Mouse (Mus musculus): ENCODE results near the gene Dkk3. TPM values are rescaled to one million over a fixed set of nuclear protein-coding genes. Genes with fewer than 3 reads are reported as not detected.

Dkk3 gene
- 1 to 10 TPM; 5.1 to 6.8 TPM for total RNA-seq (2021)
- long read RNA-seq, experiment 1, partial matches to known transcripts = 8 of 9 reads
- long read RNA-seq, experiment 1, other reads (novel, unspliced or antisense) = 1 of 9 reads
- long read RNA-seq, experiment 2, partial matches to known transcripts = 3 of 7 reads
- long read RNA-seq, experiment 2, other reads (novel, unspliced or antisense) = 3 of 7 reads

GRCm38 (mm10) chr7:112158942-112159341 is at the start of gene Dkk3:
Gene Dkk3 (minus strand): TSS chr7:112159057.
- peak; percentile 49 for DNase-seq
- intact Hi-C loops (cut with DNase I; ENCODE audit: low total_unique reads) = no loop called here

GRCm38 (mm10) chr7:112207717-112208116 is 48.9 kb upstream of the Dkk3 start:
- intact Hi-C loops (cut with DNase I; ENCODE audit: low total_unique reads) = no loop called here
- DNase-seq = no peak

DNA sequence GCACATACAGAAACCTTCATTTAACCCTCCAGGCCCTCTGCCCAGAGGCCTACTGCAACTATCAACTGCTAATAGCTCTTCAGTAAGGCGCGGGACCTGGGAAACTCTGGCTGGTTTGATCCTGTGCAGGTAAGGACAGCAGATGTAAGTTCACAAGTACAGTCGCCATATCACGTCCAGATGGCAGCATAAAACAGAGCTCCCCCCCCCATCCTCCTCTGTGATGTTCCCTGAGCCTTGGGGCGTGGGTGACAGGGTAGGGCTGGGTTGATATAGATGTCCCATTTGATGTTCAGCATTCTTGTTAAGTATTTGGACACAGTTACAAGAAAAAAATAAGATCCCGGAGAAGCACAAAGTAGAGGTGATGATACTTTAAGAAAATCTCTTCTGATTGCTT is 46.7 kb upstream of the Dkk3 start:
- intact Hi-C loops (cut with DNase I; ENCODE audit: low total_unique reads) = no loop called here
- no peak for DNase-seq

DNA sequence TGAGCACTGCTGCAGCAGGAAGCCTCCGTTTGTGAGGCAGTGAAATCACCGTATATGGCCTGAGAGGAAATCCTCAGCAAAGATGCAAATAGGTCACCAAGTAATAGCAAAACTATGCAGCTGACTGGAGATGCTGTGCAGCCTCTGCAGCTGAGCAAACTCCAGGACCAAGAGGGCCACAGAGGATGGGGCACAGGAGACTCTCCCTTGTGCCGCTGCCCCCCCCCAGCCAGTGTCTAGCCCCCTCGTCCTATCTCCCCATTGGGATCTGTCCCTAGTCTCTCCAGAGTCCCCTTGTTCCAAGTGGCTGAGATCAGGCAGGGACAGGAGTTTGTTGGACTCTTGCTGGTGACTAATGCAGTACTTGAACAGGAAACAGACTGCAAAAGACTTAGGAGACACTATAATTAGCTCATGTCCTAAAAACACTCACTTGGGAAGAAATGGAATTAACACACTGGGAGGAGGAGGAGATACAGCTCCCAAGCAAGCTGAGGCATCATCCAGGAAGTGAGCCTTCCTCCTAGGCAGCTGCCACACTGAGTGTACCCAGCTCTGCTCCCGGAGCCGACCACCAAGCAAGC is 45.6 kb upstream of the Dkk3 start:
- no peak for DNase-seq
- intact Hi-C loops (cut with DNase I; ENCODE audit: low total_unique reads) = no loop called here

GRCm38 (mm10) chr7:112203937-112204336 is 45.1 kb upstream of the Dkk3 start:
- DNase-seq = no peak
- intact Hi-C loops (cut with DNase I; ENCODE audit: low total_unique reads) = no loop called here

DNA sequence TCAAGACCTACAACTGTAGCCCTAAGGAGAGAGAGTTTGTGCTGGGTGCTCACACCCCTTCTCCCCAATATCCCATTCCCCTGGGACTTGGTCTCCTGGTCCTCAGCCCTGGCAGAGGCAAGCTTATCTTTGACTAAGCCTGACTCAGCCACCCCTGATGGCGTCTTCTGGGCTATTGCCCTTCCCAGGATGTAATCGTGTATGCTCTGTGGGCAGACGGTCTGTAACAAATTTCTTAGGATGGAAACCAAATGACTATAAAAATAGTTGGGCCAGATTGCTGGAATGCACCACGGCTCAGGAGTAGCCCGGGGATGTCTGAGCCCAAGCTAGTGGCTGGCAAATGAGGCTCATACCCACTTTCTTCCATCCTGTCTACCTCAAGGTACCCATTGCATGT is 44.0 kb upstream of the Dkk3 start:
- intact Hi-C loops (cut with DNase I; ENCODE audit: low total_unique reads) = no loop called here
- DNase-seq = no peak

GRCm38 (mm10) chr7:112202194-112202593 is 43.3 kb upstream of the Dkk3 start:
- intact Hi-C loops (cut with DNase I; ENCODE audit: low total_unique reads) = no loop called here
- DNase-seq = no peak

DNA sequence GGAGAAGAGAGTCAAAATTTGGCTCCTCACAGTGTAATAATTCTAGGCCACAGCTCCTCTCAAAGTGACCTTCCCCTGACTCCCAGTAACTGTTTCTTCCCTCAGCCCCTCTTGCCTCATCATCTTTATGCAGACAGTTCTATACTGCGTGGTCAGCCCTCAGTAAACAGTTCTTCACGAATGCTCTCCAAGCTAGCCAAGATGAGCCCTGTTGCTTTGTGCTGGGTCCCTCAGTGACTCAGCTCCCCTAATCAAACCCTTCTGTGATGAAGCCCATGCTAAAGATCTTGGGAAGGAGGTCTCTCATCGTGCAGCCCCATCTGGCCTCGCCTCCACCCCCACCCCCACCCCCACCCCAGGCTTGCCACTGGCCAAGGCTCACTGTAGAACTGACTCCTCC is 41.9 kb upstream of the Dkk3 start:
- no peak for DNase-seq
- intact Hi-C loops (cut with DNase I; ENCODE audit: low total_unique reads) = no loop called here

DNA sequence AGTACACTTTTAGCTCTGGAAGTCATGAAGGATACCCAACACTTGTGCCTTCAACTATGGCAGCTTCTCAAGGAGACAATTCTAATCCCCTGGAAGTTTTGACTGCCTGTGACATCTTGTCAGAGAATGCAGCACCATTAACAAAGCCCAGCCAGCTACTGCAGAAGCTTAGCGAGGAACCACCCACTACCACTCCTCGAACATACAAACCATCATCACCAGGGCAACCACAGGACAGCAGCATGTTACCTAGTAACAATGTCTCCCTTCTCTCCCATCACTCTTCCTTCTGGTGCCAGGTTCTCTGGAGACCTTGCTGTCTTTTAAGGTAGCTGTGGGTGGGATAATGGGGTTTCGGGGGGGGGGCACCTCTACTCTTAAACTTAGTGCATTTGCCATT is 40.5 kb upstream of the Dkk3 start:
- intact Hi-C loops (cut with DNase I; ENCODE audit: low total_unique reads) = no loop called here
- DNase-seq = no peak

GRCm38 (mm10) chr7:112197461-112197860 is 38.6 kb upstream of the Dkk3 start:
- intact Hi-C loops (cut with DNase I; ENCODE audit: low total_unique reads) = no loop called here
- DNase-seq = no peak

DNA sequence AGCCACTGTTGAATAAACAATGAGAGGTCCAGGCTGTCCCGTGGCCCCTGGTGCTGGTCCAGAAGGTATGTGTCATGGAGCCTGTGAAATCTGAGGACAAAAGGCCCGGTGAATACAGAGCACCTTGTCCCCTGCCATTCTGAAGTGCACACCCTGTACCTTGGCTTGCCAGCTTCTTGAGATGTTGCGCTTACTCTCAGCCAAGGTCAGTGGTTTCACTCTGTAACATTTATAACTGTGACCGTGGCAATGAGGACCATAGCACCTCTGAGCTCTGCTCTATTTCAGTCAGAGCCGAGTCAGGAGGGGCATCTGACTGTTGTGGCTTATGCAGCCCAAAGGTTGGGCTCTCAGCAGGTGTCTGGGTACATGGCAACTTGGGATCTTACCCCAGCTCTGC is 35.4 kb upstream of the Dkk3 start:
- intact Hi-C loops (cut with DNase I; ENCODE audit: low total_unique reads) = no loop called here
- no peak for DNase-seq

GRCm38 (mm10) chr7:112192778-112193177 is 33.9 kb upstream of the Dkk3 start:
- DNase-seq = no peak
- intact Hi-C loops (cut with DNase I; ENCODE audit: low total_unique reads) = no loop called here

DNA sequence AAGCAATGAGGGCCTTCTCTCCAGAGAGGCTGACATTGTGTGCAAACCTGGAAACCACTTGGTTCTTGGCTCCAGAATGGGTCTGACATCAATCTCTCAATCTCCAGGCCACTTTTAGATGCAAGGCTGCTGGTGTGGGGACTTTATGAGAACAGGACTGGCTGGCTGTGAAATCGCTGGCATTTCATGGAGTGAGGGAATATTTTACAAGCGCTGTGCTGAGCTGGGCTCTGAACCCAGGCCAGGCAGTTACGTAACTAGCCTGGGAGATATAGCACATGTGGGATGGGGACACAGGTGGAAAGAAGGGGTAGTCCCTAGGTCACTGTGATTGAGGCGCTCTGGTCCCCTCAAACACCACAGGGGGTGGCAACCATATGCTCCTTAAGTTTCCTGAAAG is 33.4 kb upstream of the Dkk3 start:
- peak; percentile 72 for DNase-seq
- intact Hi-C loops (cut with DNase I; ENCODE audit: low total_unique reads) = no loop called here

DNA sequence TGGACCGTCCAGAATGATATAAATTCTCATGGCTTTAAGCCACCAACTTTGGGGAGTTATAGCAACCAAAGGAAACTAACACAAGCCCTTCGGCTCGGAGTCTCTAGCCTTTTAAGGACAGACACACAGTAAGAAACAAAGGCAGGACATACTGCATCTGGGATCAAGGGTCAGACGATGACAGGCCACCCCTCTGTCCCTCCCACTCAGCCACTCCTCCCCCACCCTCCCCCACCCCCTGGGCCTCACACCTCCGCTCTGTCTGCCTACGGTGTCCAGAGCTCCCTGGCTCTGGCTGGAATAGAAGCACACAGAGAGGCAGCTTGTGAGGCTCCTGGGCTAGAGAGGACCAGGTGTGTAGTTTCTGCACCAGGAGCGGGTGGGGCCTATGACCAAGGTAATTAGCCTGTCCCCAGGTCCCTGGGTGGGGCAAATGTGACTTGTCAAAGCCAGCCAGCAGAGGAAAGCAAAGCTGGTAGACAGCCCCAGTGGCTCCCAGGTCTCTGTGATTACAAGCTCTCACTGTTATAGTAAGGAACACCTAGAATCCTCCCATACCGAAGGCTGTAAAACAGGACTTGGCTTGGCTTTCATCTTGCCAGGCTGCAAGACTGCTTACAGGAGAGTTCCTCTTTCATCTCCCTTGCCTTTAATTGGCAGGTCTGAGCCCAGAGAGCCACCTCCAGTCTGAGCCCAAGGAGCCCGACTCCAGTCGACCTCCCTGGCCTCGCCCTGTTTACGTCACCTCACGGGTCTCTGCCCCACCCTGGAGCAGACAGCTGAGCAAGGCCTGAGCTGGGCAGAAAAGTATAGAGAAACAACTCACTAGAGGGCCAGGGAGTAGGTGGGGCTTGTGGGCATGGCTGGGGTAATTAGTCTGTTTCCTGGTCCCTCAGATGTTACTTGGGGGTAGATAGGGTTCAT is 28.9 kb upstream of the Dkk3 start:
- DNase-seq = no peak
- intact Hi-C loops (cut with DNase I; ENCODE audit: low total_unique reads) = loop anchor here (10.0 kb wide), 1 partner anchor 147 kb away; no protein-coding TSS in a partner anchor

DNA sequence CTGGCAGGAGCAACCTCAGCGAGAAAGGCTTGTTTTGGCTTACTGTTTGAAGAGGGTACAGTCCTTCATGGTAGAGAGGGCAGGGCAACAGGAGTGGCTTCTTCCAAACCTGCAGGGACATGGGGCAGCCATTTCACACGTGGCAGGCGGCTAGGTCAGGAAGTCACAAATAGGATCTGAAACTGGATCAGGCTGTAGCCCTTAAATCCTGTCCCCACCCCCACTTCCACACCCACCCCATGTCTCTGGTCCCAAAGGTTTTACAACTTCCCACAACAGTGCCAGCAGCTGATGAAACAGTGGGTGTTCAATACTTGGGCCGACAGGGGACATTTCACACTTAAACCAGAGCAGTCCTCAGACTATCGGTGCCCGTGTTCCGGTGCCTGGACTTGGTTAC is 28.0 kb upstream of the Dkk3 start:
- DNase-seq = no peak
- intact Hi-C loops (cut with DNase I; ENCODE audit: low total_unique reads) = loop anchor here (10.0 kb wide), 1 partner anchor 148 kb away; no protein-coding TSS in a partner anchor

GRCm38 (mm10) chr7:112185226-112185745 is 26.4 kb upstream of the Dkk3 start:
- peak; percentile 61 for DNase-seq
- intact Hi-C loops (cut with DNase I; ENCODE audit: low total_unique reads) = loop anchor here (10.0 kb wide), 1 partner anchor 150 kb away; no protein-coding TSS in a partner anchor

DNA sequence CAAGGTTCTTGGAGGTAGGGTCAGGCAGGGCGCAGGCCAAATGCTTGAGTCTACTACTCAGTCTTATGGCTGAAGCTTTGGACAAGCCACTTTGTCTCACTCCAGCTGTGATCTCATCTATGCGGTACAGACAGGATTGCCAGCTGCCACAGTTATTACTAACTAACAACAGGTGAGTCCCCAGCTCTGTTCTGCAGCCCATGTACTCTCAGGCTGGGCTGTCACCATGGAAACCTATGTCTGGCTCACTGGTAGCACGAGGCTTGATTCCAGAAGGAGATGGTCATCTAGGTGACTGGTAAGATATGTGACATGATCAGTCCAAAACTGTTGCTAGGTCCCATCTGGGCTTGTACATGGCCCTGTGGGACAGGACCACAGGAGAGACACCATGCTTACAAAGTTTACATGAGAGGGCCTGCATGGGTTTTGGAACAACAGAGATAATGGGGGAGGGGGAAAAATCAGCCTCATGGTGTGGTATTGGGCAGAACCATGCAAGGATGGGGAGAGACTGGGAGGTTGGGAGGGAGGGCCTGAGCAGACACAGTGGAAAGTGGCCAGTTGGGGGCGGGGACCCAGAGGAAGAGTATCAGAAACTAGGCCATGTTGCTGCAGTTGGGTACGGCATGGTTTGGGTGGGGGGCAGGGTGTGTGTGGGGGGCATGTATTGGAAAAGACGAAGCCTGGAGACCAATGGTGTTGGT is 25.8 kb upstream of the Dkk3 start:
- no peak for DNase-seq
- intact Hi-C loops (cut with DNase I; ENCODE audit: low total_unique reads) = loop anchor here (5.0 to 10.0 kb wide), 2 partner anchors 150 to 183 kb away; no protein-coding TSS in a partner anchor

GRCm38 (mm10) chr7:112183258-112183841 is 24.5 kb upstream of the Dkk3 start:
- intact Hi-C loops (cut with DNase I; ENCODE audit: low total_unique reads) = loop anchor here (5.0 to 10.0 kb wide), 2 partner anchors 151 to 184 kb away; no protein-coding TSS in a partner anchor
- DNase-seq = peak; percentile 83

DNA sequence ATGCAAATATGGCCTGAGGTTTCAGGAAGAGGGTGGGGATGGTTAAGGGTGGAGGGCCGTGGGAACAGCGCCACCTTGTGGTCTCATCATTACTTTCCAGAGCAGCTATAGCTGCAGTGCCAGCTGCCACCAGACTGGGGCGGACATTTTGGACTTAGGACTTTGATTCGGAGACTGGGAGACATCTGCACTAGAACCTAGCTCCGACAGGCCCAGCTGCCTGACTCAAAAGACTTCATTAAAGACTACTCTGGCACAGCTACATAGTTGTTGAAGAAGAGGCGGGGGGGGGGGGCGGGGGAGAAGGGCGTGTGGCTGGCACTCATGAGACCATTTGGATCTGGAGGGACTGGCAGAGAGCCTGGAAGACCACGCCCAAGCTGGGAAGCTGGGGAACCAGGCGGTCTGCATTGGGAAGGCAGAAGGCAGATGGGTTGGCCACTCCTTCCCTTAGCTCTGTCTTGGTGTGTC is 21.4 kb upstream of the Dkk3 start:
- intact Hi-C loops (cut with DNase I; ENCODE audit: low total_unique reads) = loop anchor here (5.0 to 10.0 kb wide), 2 partner anchors 155 to 187 kb away; no protein-coding TSS in a partner anchor
- DNase-seq = peak; percentile 83
